Mouse (Mus musculus) yolk sac, embryonic 10.5 days (tissue): ENCODE results near the gene Siah3.
A peak's percentile ranks its signal among the peaks of the same experiment; 100 is the strongest.
"Not testable (repeated sequence)": the region's sequence is repeated elsewhere in the genome, so short reads cannot be mapped to it uniquely, and the experiment has no call there.

Experiments
- DNase-seq: peaks from one replicate; pipeline ENCODE4 v3.0.0-alpha.2; 2017; ENCODE audit warnings: low spot score

Gene Siah3

GRCm38 (mm10) chr14:75455743-75456421, at the start of gene Siah3:
Siah3 (plus strand) TSS chr14:75455982.
- no peak for DNase-seq

GRCm38 (mm10) chr14:75409772-75410171, 46.0 kb upstream of the Siah3 start:
- no peak for DNase-seq

GRCm38 (mm10) chr14:75410392-75410791, 45.4 kb upstream of the Siah3 start:
- DNase-seq, result no peak

- DNase-seq, result no peak
These were observed 37.1 kb upstream of the Siah3 start for GRCm38 (mm10) chr14:75418721-75419120.

GRCm38 (mm10) chr14:75419876-75420275, 35.9 kb upstream of the Siah3 start:
- DNase-seq, result no peak

GRCm38 (mm10) chr14:75420811-75421210, 35.0 kb upstream of the Siah3 start:
- DNase-seq, result no peak

GRCm38 (mm10) chr14:75431173-75431786, 24.5 kb upstream of the Siah3 start:
- DNase-seq, result no peak

- no peak for DNase-seq
These were observed 22.9 kb upstream of the Siah3 start for GRCm38 (mm10) chr14:75432850-75433249.

- DNase-seq, result no peak
These were observed 21.2 kb upstream of the Siah3 start for GRCm38 (mm10) chr14:75434576-75434975.

GRCm38 (mm10) chr14:75444486-75445105, 11.2 kb upstream of the Siah3 start:
- no peak for DNase-seq

- DNase-seq, result peak; percentile 81
These were observed 10.4 kb upstream of the Siah3 start for GRCm38 (mm10) chr14:75445281-75445947.

- DNase-seq, result no peak
These were observed 9.9 kb upstream of the Siah3 start for GRCm38 (mm10) chr14:75445948-75446281.

GRCm38 (mm10) chr14:75446314-75446713, 9.5 kb upstream of the Siah3 start:
- DNase-seq, result not testable (repeated sequence)

- no peak for DNase-seq
These were observed 1.9 kb upstream of the Siah3 start for GRCm38 (mm10) chr14:75453906-75454305.

GRCm38 (mm10) chr14:75454716-75455115, 1.1 kb upstream of the Siah3 start:
- DNase-seq, result no peak

- no peak for DNase-seq
These were observed 430 bp upstream of the Siah3 start for GRCm38 (mm10) chr14:75455361-75455742.

GRCm38 (mm10) chr14:75456489-75457220, 873 bp downstream of the Siah3 start:
- no peak for DNase-seq

- no peak for DNase-seq
These were observed 1.4 kb downstream of the Siah3 start for GRCm38 (mm10) chr14:75457221-75457600.

GRCm38 (mm10) chr14:75459431-75459830, 3.6 kb downstream of the Siah3 start:
- no peak for DNase-seq

- DNase-seq, result no peak
These were observed 4.2 kb downstream of the Siah3 start for GRCm38 (mm10) chr14:75459991-75460390.

- DNase-seq, result no peak
These were observed 4.7 kb downstream of the Siah3 start for GRCm38 (mm10) chr14:75460436-75460835.

- no peak for DNase-seq
These were observed 6.0 kb downstream of the Siah3 start for GRCm38 (mm10) chr14:75461770-75462169.
